Mouse (Mus musculus) monocyte, adult 2 months (primary cell): ENCODE results near the gene Pop4.

Source experiments
- DNase-seq, 2 experiments: peaks; one replicate each; pipeline ENCODE4 v3.0.0; 2022; ENCODE audit warnings: low spot score in 2 of 2, low read depth in 1 of 2

Gene Pop4

DNA sequence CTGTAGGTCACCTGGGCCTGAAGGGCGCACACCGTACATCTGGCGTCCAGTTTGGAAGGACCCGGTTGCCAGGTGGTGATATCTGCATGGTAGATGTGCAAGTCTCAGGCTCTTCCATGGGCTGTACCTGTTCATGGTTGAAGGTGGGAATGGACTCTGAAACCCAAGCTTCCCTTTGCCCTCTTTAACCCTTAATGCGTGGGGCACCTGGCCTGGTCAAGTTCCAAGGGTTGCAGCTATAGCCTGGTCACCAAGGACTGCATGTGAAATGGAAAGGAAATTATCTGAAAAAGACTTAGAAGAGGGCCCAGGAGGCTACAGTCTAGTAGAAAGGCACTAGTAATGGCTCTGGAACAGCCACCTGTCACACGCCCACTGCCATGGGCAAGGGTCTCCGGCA lies 50.4 kb downstream of the Pop4 start:
- DNase-seq: no peak

GRCm38 (mm10) chr7:38219526-38219925 lies 51.7 kb downstream of the Pop4 start:
- no peak for DNase-seq

DNA sequence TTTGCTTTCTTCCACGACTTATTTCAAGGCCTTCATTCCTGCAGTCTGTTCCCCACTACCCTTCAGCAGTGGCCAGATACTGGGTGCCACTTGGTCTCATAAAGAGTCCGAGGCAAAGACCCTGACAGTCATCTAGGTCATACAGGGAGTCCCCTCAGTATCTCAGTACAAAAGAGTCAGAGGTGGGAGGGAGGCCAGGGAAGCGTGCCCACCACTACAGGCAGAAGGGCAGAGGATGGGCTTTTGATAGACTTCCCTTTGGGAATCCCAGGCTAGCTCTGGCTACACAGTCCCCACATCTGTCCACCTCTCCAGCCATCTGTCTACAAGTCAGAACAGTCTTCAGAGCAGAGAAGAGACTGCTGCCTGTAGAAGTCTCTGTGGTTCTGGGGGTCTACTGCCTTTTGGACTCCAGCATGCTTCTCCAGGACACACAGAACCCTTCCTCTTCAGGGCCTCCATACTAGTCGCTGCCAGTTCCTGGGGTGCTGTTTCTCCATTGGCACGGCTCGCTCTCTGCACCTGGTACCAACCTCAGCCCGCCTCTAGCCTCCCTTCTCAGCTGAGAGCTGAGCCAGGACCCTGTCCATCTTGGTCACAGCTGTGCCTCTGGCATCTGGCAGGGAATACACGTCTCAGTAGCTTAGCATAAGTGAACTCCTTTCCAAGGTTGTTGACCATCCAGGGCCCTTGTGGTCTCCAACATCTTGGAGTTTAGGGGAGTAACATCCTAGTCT lies 52.4 kb downstream of the Pop4 start:
- DNase-seq: no peak

- DNase-seq: no peak
These were observed 53.6 kb downstream of the Pop4 start for GRCm38 (mm10) chr7:38217417-38218171.

GRCm38 (mm10) chr7:38215697-38216096 lies 55.5 kb downstream of the Pop4 start:
- DNase-seq: no peak

GRCm38 (mm10) chr7:38215281-38215680 lies 55.9 kb downstream of the Pop4 start:
- no peak for DNase-seq

GRCm38 (mm10) chr7:38214473-38215214 lies 56.6 kb downstream of the Pop4 start:
- DNase-seq: no peak

DNA sequence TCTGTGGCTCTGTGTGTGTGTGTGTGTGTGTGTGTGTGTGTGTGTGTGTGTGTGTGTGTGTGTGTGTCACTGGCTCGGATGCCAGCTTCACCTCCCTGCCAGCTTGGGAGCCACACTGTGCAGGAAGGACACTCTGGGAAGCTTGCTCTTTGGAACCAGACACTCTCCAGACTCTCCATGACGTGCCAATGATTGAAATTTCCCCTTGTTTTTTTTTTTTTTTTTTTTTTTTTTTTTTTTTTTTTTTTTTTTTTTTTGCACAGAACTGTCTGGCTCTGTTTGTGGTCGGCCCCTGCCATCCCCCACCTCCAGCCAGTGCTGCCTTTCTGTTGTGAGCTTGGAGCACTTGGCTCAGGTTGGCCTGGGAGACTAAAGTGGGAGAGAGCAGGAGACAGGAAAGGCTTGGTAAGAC lies 58.6 kb downstream of the Pop4 start:
- DNase-seq: no peak
